Mouse (Mus musculus): ENCODE data around the gene Ptprt.

The Ptprt gene

DNA sequence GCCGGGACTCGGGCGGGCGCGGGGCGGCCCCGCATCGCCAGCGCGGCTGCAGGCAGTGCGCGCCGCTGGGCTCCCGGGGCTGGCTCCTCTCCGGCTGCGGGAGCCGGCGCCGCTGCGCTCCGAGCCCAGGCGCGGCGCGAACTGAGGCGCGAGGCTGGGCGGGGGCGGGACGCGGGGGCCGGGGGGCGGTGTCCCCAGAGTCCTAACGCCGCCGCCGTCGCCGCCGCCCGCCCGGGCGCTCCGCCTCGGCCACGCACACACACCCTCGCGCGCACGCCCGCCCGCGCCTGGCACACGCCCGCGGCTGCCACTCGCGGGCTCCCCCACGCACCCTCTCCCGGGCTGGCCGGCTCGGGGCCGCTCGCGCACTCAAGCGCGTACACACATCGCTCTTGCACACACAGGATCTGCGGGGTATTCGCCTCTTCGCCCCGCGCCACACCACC lies at the start of gene Ptprt:
Ptprt (minus strand) TSS at position 207 of the 446 bp plus-strand sequence.
- DNase-seq (ENCODE audit: low read depth, low spot score), result no peak

DNA sequence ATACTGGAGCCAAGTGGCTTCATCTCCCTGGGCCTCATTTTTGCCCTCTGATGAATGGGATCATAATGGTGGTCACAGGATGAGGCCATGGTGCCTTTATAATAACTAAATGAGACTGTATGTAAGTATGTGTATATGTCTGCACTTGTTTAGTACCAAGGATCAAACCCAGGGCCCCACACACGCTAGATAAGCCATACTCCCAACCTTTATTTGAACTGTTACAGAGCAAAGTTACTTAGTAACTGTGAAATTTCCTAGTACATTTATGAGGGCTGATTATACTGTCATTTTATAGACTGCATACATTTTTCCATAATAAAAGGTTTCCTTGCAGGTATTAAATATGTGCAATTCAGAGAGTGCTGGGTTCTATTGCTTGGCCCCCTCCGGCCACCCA lies 49.5 kb upstream of the Ptprt start:
- DNase-seq (ENCODE audit: low read depth, low spot score), result no peak

DNA sequence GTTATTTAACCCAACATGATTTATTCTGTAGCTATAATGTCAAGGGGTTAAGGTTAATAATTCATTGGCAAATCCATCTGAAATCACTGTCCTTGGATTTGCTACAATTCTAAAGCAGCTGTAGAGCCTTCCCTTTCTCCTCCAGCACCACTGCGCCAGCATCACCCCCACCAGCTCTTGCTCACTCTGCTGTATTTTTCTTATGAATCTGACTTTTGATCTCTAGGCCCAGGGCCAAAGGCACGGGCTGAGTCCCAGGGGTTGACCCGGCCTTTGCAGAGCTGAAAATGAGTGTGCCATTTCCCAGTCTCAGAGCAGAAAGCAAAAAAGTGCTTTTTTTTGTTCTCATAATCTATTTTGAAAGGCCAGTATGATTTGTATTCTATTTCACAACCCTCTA lies 38.7 kb upstream of the Ptprt start:
- no peak for DNase-seq (ENCODE audit: low read depth, low spot score)

DNA sequence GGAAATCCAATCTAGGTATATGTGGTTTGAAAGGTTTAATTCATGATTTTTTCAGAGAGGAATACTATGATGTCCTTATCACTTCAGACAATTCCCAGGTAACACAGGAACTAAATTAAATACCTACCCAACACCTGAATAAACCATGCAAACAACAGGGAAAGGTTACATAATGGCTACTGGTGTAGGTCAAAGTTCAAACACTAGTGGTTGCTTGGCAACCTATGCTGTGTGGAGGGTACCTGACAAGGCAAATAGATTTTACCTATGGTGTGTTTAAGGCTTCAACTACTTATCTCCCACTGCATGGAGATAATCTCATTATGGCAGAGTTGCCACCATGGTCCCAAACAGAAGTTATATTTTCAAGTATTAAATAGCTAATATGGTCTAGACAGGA lies 38.1 kb upstream of the Ptprt start:
- DNase-seq (ENCODE audit: low read depth, low spot score), result no peak

DNA sequence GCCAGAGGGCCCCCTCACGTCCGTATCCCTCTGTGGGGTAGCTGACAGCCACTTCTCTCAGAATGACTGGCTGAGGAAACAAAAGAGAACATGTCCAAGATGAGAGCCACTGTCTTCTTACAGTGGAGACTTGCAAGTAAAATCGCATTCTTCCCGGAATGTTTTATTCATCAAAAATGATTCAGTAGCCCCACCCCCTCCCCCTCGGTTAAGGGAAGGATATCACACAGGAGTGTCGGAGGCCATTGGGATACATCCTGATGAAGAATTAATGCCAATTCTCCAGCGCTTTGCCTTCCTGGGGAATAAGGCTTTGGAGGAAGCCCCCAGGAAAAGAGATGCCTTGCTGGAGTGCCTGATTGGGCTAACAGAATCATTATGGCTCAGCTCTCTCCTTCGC lies 37.1 kb upstream of the Ptprt start:
- DNase-seq (ENCODE audit: low read depth, low spot score), result no peak

DNA sequence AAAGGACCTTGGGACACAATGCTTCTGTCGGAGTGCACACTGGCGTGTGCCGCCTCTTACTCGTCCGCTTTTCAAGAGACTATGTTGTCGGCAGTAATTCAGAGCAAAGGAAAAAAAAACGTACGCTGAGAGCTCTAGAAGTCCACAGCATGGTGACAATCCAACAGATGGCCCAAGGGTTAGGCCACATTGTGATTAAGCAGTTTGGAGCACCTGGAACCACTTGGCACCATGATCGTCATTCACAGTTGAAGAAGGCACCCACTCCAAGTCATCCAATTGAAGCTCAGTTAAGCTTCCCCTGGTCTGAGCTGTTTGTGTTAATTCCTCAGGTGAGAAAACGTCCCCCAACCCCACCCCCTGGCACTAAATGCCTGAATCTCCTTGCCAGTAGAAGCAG lies 36.2 kb upstream of the Ptprt start:
- no peak for DNase-seq (ENCODE audit: low read depth, low spot score)

DNA sequence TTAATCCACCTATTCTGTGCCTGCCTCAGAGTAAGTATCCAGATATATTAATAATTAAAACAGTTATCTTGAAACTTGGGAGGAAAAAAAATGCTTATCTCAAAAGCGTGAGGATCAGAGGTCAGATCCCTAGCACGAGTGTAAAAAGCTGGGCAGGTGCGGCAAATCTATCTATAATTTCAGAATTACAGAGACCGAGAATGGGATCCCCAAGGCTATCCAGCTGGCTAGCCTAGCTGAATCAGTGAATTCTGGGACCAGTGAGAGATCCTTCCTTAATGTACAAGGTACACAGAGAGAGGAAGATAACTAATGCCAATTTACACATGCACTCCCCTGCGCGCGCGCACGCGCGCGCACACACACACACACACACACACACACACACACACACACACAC lies 31.2 kb upstream of the Ptprt start:
- no peak for DNase-seq (ENCODE audit: low read depth, low spot score)

DNA sequence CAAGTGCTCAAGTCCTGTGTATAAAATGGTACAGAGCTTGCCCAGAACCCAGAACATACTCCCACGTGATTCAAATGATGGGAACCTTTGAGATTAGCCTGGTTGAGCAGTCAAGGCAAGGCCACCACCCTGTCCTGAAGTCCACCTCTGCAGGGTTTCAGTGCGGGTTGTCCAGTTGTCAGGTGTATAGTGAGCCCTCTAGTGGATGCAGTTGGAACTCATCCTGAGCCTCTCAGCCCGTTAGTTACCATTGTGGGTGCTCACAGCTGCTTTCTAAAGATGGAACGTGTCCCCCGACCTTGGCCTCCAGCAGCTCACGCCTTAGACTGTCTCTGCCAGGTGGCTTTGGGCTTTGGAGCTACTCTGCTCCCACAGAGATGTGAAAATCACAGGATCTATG lies 21.7 kb upstream of the Ptprt start:
- peak; percentile 2 for DNase-seq (ENCODE audit: low read depth, low spot score)

DNA sequence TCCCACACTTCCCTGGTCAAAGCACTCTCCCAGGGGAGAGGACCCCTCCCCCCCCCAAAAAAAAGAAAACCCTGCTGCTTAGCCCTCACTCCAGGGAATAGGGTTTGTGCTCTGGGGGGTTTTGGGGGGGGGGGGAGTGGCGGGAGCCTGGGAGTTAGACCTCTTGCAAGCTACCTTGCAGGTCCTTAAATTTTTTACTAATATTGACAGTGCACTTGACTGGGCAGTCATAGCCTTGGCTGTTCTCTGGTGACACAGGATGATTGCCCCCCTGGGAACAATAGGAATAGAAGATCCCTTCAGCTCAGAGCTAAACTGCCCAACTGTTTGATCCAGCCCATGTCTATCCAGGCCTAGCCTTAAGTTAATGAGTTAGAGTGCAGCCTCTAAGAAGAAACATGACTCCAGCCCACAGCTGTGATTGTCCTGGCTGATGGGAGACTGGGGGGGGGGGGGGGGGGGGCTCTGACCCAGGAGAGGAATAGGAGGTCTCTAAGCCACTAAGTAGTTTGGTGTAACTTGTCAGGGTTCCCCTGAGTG lies 1.6 kb upstream of the Ptprt start:
- DNase-seq (ENCODE audit: low read depth, low spot score), result no peak

DNA sequence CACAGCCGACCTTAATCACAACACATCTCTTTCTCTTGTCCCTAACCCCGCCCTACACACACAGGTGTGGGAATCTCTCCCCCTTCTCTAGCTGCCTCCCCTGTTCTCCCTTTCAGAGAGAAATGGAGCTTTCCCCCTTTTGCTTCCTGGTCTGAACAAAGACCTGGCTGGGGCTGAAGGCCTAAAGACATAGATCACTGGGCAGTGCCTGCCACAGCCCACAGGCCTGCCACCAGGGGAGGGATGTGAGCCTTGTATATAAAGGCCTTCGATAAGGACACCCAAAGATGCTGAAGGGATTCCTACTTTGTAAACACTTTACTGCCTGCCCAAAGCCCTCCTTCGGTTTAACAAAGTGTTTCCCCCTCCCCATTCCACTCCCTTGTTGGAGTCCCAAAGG lies 786 bp upstream of the Ptprt start:
- no peak for DNase-seq (ENCODE audit: low read depth, low spot score)

DNA sequence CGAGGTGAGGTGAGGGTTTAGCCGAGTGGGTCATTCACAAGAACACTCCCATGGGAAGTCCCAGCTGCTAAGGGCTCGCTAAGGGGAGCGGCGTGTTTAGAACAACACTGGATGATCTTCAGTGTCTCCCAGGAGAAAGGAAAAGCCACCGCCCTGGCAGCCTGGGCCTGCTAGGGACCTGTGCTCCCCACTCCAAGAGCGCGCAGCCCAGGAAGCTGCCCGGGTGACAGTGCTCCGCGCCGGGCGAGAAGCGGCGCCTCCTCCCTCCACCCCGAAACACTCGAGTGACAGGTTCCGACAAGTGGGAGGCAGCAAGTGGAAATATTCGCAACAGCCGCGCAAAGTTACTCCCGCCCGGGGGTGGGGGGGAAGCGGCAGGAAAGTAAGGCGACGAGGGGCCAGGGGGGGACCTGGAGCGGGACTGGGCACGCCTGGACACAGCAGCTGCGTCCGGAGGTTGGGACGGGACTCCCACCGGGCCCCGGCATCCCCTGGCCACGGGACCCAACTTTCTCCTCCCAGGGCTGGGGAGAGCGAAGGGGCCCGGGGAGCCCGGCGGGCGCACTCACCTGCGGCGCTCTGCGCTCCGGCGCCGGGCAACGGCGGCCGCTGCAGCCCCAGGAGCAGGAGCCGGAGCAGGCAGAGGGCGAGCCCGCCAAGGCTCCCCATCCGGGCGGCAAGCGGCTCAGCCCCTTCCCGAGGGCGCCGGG lies 561 bp downstream of the Ptprt start:
- no peak for DNase-seq (ENCODE audit: low read depth, low spot score)

DNA sequence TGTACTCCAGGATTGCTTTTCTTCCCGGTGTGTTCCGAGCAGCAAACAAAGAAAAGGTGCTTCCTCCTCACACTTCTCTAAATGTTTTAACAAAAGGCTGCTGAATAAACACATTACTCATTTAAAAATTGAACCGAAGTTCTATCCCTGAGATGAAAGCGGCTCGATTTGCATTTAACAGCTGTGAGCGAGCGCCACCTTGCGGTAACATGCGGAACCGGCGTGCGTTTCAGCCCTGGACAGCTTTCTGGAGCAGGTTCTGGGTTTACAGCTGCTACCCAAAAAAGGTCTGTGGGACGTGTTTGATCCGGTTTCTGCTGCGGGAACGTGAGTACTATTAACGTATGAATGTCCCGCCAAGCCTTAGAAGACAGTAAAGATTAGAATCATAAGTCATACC lies 1.9 kb downstream of the Ptprt start:
- no peak for DNase-seq (ENCODE audit: low read depth, low spot score)

DNA sequence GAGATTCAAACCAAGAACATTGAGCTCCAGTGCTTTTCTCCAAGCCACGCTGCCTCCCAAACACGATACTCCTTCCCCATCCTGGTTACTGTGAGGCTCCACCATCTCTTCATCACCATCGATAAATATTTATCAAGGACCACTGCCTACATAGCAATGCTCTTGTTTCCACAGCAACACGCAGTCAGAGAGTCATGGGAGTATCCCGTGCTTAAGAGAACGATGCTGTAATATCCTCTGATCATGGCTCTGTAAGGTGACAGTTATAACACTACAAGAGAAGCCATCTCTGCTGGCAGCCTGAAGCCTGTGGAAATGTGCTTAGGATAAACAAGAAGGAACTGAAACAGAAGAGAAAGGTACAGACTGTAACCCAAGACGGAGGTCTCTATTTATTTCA lies 3.4 kb downstream of the Ptprt start:
- DNase-seq (ENCODE audit: low read depth, low spot score), result no peak

DNA sequence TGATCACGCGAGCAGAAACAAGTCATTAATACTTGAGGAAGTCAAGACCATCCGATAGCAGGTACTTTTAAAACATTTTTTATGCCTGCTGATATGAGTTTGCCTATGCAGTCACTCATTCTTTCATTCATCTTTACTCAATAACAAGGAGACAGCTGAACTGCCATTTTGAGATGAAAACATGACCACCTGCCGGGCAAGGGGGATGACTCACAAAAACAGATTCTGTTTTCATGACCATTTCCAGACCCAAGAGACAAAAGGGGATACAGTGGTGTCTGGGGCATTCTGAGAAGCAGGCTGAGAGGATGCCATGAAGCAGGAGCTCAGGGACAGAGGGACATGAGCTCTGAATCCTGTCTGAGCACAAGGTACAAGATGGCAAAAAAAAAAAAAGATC lies 6.5 kb downstream of the Ptprt start:
- no peak for DNase-seq (ENCODE audit: low read depth, low spot score)

DNA sequence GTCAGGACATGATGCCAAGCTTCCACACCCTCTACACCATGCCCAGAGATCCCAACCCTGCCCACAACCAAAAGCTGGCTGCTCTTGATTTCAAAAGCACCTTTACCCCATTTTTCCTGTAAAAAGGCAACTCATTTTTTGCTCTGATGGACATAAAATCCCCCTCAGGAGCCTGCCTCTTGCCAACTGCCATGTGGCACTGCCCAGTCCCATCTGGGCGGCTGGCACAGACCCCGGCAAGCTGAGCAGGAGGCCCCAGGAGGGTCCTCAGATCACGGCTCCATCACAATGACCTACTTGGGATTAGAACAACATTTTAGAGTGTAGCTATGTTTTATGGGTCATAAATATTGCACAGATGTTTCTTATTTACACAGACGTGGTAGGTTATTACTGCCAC lies 22.3 kb downstream of the Ptprt start:
- no peak for DNase-seq (ENCODE audit: low read depth, low spot score)

DNA sequence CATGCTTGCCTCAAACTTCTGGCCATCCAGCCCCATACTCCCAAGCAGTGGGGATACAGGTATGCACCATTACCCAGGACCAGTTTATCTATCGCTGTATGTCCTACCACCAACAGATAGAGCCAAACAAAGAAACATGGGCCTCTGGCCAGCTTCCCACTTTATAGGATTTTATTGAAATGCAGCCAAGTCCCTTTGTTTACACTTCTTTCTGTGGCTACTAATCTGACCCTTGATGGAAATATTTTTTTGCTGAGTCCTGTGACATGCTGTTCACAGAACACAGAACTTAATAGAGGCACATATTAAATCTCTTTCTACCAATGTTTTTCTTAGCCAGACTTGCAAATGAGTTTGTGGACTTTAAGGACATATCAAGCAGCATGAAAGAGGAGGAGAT lies 23.4 kb downstream of the Ptprt start:
- DNase-seq (ENCODE audit: low read depth, low spot score), result no peak

DNA sequence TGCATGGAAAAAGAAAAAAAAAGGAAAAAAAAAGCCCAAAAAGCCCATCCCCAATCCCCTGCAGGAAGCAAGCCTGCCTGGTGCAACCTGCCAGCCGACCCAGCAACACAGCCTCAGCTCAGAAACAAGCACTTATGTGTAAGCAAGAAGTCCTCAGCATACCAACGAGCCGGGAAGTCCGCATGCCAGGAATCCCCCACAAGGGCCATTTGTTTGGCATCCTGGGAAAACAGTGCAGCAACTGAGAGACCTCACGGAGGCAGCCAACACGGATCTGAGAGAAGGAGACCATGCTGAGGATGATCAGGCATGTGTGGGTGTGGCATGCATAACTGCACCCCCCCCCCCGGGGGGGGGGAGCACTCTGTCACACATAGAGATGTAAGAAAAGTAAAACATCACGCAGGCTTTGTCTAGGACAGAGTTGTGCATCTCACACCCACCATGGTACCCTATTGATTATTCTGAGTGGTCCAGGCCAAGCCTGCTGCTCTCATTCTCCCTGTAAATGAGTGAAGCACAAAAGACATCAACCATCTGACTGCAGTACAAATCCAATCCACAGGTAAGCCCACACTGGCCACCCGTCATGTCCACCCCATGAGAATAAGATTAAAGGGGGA lies 24.4 kb downstream of the Ptprt start:
- DNase-seq (ENCODE audit: low read depth, low spot score), result no peak

DNA sequence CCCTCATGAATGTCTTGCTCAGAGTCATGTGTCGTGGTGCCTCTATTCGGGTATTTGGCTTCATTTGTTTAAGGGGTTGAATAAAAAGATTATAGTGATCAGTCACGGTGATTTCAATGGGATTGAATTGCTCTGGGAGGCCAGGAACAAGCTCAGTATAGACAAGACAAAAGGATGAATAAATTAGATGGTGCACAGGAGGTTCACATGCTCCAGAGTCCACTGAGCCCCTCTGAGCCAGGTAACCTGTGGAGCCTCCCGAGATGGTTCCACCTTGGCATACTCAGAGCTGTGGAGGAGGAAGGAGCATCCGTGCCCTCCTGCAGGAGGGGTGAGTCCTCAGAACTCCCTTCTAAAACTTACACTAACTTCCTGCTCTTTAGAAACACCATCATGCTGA lies 26.0 kb downstream of the Ptprt start:
- no peak for DNase-seq (ENCODE audit: low read depth, low spot score)

DNA sequence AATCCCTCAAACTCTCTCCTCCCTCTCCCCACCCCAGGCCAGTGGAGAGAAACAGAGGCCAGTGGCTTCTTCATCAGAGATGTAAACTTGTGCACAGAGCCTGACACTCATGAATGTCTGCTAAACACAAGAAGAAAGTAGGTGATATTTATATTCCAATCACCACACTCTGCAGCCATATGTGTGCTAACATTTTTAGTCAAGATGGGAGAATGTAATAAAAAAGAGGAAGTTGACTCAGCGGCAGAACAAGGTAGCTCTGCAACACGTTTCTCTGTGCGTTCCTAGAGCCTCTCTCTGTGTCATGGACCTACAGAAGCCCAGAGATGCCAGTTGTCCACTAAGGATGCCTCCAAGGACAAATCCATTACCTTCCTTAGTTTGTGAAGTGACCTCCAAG lies 34.9 kb downstream of the Ptprt start:
- DNase-seq (ENCODE audit: low read depth, low spot score), result no peak

DNA sequence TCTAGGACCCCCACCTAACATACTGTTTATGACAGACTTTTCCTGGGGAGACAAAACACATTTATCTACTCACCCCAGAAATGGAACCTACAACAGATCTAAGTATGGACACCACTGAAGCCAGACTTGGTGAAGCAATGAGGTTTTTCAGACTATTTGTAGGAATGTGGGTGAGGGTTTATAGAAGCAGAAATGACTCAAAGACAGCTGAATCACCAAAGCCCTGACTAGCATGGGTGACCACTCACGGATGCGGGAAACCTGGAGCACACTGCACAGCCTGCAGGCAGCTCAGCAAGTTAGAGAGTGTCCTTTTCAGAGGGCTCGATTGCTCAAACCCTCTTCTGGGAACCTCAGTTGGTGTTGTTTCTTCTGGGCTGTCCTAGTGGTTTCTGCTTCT lies 36.2 kb downstream of the Ptprt start:
- DNase-seq (ENCODE audit: low read depth, low spot score), result no peak

DNA sequence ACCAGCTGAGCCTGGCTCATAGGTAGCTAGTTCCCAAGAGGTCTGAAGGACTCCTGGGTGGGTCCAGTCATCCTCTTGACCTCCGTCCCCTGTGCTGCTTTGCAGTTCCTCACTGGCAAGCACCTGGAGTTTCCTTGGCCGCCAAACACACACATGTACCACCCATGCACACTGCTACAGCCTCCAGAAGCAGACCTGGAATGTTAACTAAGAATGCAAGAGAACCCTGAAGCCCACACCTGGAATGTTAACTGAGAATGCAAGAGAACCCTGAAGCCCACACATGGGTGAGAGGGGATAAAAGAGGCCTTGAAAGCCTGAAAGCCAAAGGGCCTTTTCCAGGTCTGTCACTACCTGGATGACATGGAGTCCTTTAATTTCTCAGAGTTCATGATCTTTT lies 46.7 kb downstream of the Ptprt start:
- no peak for DNase-seq (ENCODE audit: low read depth, low spot score)

DNA sequence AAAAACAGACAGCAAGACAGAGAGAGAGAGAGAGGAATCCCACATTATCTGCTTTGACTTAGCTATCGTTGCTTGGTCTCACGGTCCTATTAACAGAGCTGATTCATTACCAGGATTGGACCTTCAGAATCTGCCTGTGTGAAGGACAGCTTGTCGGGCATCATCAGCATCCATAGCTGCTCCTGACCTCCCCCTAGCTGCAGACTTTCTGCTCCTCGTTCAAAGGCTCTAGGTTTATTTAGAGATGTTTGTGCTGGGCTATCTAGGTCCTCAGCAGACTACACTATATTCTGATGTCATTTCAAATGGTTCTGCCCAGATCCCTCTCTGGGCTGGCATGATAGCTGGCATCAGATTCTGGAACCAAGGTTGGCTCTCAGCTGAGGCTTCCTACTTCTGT lies 47.5 kb downstream of the Ptprt start:
- DNase-seq (ENCODE audit: low read depth, low spot score), result no peak

DNA sequence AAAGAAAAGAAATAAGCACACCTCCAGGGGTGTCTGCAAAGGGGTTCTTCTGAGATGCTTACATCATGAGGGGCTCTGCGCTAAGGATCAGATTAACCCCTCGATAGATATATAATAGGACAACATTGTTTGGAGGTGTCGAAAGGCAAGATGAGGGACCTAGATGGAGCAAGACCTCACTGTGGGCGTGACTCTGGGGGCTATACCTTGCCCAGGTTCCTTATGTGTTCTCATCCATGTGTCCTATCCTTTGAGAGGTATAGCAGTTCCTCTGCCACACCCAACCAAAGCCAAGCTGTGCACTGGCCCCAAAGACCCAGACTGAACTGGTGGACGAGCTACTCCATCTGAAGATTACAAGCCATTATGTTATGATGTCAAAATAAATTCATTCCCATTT lies 58.2 kb downstream of the Ptprt start:
- DNase-seq (ENCODE audit: low read depth, low spot score), result no peak

DNA sequence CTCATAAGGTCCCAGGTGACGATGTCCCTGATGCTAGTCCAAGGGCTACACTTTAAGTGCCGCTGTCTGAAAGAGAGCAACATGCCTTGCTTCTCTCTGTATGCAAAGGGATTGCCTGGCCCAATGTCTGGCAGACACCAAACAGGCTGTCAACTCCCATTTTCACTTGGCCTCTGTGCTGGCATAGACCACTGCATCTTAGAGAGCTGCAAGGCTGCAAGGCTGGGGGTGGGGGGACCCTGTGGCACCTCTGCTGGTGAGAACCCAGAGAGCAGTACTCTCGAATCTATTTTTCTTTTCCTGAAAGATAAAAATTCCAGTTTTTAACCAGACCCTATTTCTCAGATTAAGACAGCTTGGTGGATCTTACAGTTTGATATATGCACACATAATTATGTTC lies 69.6 kb downstream of the Ptprt start:
- DNase-seq (ENCODE audit: low read depth, low spot score), result no peak
